Mouse (Mus musculus): ENCODE measurements around the gene Gm11444.

- TF ChIP-seq CTCF (IDR thresholded peaks at IDR 0.05; ENCODE audit: low read depth) (peak; percentile 60), EP300 (optimal IDR thresholded peaks at IDR 0.05) (no peak)
Observed at GRCm38 (mm10) chr11:85830901-85831341, 19.2 kb downstream of the Gm11444 start.
